Mouse (Mus musculus): ENCODE results near the gene Gga1. TPM values are rescaled to one million over a fixed set of nuclear protein-coding genes. Genes with fewer than 3 reads are reported as not detected.
"Not testable (repeated sequence)": the region's sequence is repeated elsewhere in the genome, so short reads cannot be mapped to it uniquely, and the experiment has no call there.

Gga1 gene
- polyA plus RNA-seq, 1 experiment from 2014 or later, result 54.0 TPM

DNA sequence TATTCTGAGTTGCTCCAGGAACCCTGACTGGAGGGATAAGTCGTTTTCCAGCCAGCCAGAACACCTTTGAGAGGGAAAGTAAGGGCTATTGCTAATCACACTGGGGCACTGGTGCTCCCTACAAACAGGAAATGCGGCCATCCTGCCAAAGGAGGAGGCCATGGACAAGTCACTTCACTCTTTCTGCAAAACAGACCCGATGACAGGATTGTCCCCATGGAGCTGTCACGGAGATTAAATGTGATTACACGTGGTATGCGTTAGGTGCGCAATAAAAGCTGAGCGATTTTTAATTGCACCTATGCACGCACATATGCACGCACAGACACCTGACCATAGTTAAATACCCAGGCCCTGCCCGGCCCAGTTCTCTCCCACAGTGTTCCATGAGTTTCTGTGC lies 36.2 kb upstream of the Gga1 start:
- Histone ChIP-seq H3K36me3 (ENCODE audit: inconsistent target) (no peaks in the 10 kb centered on the region), H3K4me3 (ENCODE audit: inconsistent target) (no peak overlapping the region), H3K27ac (no peak overlapping the region), H3K79me2 (ENCODE audit: inconsistent target) (no peaks in the 10 kb centered on the region)
- WGBS (ENCODE audit: missing documents), result 88% methylated on average over 11 of the region's 11 CpGs

DNA sequence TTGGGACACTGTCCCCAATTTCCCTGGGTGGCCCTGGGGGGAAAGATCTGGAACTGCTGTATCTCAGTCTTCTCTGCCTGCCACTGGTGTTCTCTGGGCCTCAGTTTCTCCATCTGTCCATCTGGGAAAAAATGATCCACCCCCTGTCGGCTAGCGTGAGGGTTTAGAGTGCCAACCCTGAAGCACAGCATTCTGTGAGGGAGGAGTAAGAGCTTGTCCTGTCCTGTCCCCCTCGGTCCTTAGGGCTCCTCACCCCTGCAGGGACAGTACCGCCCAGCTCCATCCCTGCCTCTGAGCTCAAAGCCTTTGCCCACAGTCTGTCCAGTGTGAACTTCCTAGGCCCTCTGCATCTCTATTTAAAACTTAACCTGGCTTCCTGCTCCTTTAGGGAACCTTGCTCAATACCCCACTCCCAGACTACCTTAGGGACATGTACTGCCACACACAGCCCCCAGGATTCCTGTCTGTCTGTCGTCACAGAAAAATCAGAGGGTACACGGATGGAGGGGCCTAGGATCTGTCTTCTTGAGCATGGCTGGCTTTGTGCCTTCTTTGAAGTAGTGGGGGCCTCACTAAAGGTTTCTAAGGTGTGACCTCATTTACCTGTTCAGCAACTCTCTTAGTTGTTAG lies 35.7 kb upstream of the Gga1 start:
- 92% methylated on average over 6 of the region's 6 CpGs for WGBS (ENCODE audit: missing documents)
- H3K27ac ChIP-seq, result no peak overlapping the region
- no peaks in the 10 kb centered on the region for H3K36me3 ChIP-seq (ENCODE audit: inconsistent target)
- H3K79me2 ChIP-seq (ENCODE audit: inconsistent target), result no peaks in the 10 kb centered on the region
- H3K4me3 ChIP-seq (ENCODE audit: inconsistent target), result no peak overlapping the region

DNA sequence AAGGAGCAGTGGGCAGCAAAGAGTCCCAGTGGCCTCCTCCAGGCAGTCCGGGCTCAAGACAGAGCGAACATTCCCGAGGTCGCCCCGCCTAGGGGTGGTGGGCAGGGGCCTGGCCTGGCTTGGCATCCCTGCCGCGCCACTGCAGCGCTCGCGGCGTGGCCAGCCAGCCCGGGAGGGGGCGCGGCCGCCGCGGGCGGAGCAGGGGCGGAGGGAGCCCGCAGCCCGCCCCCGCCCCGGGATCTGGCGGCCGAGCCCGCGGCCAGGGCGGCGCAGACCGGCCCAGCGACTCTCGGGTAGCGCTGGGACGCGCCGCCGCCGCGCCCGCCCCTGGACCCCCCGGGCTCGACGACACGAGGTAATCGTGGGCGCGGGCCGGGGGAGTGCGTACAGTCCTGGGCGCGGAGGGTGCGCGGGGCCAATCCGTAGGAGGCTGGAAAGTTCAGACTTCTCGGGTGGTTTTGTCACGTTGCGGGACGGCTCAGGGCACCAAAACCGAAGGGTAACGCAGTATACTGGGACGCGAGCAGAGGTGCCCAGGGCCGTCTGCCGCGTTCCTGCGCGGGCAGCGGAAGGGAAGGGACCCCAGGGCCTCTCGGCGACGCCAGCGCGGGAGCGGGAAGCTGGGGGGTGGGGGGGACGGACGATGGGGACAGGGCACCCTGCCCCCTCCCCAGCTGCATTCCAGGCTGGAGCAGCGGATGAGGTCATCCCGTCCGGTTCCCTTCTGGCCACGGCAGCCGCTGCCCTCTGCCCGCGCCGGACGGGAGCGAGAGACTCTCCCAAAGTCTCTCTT lies 34.4 kb upstream of the Gga1 start, which contains the start of gene Cdc42ep1:
Gene Cdc42ep1 (plus strand): TSS at position 254 of the 793 bp plus-strand sequence.
- WGBS (ENCODE audit: missing documents), result 2% methylated on average over 67 of the region's 86 CpGs
- Histone ChIP-seq H3K27ac (no peak within 1 kb of the TSS), H3K79me2 (ENCODE audit: inconsistent target) (no peaks in the 10 kb centered on the region), H3K4me3 (ENCODE audit: inconsistent target) (no peak within 1 kb of the TSS), H3K36me3 (ENCODE audit: inconsistent target) (no peaks in the 10 kb centered on the region)

DNA sequence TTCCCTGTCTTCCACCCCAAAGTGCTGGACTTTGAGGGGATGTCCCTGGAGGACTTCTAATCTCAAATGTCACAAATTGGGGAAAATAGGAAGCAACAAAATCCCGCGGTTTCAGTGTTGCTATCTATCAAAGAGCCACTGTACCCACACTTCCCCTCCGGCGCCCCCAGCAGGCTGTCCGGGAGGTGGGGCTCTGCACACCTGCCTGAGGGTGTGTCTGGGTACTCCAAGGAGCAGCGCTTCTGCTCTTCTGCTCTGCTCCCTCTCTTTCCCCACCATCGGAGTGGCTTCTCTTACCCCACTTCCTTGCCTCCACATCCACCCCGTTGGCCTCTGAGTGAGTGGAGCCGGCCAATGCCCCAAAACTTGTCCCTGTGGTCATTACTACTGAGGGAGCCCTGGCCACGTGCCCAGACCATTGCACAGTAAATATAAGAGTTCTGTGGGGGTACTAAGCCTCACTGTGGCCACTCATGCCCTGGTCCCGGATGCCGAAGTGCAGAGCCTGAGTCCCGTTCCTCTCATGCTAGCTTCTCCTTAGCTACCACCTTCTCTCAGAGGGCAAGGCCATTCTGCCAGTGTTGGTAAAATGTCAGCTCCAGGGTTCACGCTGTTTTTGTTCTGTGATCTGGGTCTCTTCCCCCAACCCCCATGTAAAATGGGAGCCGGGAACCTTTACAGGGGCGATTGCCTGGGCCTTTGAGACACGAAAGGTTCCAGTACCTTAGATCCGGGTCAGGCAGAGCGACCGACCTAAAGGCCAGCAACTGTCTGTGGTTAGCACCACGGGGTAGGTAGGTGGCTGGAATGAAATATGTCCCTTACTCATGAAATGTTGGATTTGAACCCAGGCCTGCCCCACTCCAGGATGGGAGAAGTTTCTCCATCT lies 33.2 kb upstream of the Gga1 start:
- no peak overlapping the region for H3K27ac ChIP-seq
- H3K36me3 ChIP-seq (ENCODE audit: inconsistent target), result no peaks in the 10 kb centered on the region
- H3K4me3 ChIP-seq (ENCODE audit: inconsistent target), result no peak overlapping the region
- WGBS (ENCODE audit: missing documents), result 32% methylated on average over 21 of the region's 21 CpGs
- H3K79me2 ChIP-seq (ENCODE audit: inconsistent target), result no peaks in the 10 kb centered on the region

DNA sequence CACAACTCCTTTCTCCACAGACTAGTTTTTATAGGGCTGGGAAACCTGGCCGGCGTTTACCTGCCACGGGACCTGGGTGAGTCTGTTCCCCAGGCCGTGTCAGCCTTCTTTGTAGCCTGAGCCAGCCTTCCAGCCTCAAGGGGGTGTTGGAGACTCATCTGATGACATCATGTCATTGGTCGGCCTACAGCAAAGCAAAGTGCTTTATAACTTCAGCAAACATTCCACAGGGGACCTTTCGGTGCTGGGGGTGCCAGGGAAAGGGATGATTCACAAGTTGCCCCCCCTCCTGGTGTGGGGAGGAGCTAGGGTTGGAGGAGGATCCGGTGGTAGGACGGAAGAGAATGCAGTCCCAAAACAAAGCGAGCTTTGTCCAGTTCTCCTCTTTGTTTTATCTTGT lies 32.2 kb upstream of the Gga1 start:
- no peaks in the 10 kb centered on the region for H3K79me2 ChIP-seq (ENCODE audit: inconsistent target)
- no peaks in the 10 kb centered on the region for H3K36me3 ChIP-seq (ENCODE audit: inconsistent target)
- 71% methylated on average over 8 of the region's 9 CpGs for WGBS (ENCODE audit: missing documents)
- no peak overlapping the region for H3K27ac ChIP-seq
- no peak overlapping the region for H3K4me3 ChIP-seq (ENCODE audit: inconsistent target)

DNA sequence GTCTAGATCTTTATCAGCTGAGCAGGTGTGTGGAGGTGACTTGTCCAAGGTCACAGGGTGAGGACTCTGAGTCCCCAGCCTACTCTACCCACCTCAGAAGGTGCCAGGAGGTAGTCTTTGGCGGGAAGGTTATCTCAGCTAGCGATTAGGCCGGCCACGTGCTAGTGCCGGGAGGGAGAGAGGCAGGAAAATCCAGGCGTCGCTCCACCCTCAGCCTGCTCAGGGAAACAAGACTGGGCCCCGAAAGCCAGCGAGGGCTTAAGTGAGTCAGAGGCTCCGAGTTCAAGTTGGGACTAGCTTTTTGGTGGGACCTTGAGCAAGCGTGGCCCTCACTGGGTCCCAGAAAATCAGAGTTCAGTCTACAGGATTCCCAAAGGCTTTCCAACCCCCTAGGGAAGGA lies 31.7 kb upstream of the Gga1 start:
- H3K4me3 ChIP-seq (ENCODE audit: inconsistent target), result no peak overlapping the region
- 93% methylated on average over 11 of the region's 11 CpGs for WGBS (ENCODE audit: missing documents)
- no peaks in the 10 kb centered on the region for H3K79me2 ChIP-seq (ENCODE audit: inconsistent target)
- H3K36me3 ChIP-seq (ENCODE audit: inconsistent target), result no peaks in the 10 kb centered on the region
- no peak overlapping the region for H3K27ac ChIP-seq

DNA sequence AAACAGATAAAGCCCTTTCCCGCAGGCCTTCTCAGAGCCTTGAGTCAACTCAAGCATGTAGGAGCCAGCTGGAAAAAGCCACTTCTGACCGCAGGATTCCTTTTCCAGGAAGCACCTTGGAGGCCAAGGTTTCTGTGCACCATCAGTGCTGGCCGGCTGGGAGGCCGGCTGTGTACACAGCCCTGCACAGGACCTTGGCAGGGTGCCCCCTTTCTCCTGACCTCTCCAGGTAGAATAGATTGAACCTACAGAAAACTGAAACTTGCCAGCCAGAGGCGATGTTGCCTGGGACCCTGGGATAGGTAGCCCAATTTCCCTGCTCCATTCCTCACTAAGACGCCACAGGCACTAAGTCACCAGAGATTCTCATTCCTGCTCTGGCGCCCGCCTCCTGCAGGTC lies 31.1 kb upstream of the Gga1 start:
- Histone ChIP-seq H3K4me3 (ENCODE audit: inconsistent target) (no peak overlapping the region), H3K27ac (no peak overlapping the region), H3K36me3 (ENCODE audit: inconsistent target) (no peaks in the 10 kb centered on the region), H3K79me2 (ENCODE audit: inconsistent target) (no peaks in the 10 kb centered on the region)
- 93% methylated on average over 8 of the region's 8 CpGs for WGBS (ENCODE audit: missing documents)

DNA sequence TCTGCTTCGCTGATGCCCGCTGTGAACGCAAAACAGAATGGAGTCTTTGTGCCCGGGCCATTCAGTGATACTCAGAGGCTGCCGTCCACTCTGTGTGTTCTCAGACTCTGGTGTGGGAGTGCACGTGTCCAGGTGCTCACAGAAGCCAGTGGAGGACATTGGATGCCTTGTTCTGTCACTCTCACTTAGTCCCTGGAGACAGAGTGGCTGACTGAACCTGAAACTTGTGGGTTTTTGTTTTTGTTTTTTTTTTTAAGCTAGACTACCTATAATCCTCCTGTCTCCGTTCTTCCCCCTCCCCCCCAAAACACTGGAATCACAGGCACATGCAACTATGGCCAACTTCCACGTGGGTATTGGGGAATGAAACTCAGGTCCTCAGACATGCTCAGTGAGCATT lies 30.6 kb upstream of the Gga1 start:
- no peaks in the 10 kb centered on the region for H3K36me3 ChIP-seq (ENCODE audit: inconsistent target)
- H3K79me2 ChIP-seq (ENCODE audit: inconsistent target), result no peaks in the 10 kb centered on the region
- WGBS (ENCODE audit: missing documents), result 86% methylated on average over 8 of the region's 8 CpGs
- no peak overlapping the region for H3K27ac ChIP-seq
- H3K4me3 ChIP-seq (ENCODE audit: inconsistent target), result no peak overlapping the region

DNA sequence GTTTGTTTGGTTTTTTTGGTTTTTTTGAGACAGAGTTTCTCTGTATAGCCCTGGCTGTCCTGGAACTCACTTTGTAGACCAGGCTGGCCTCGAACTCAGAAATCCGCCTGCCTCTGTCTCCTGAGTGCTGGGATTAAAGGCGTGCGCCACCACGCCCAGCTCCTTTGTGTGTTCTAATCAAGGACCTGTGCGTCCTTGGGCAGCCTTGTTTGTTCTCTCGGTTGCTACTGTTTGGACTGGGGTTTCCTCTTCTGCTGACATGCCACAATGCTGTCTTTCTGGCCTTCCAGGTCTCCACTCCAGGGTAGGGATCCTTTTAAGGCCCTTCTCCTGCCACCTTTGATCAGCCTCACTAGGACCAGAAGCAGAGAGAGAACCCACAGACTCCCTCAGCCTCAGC lies 30.2 kb upstream of the Gga1 start:
- not testable (repeated sequence) for H3K79me2 ChIP-seq (ENCODE audit: inconsistent target); H3K27ac ChIP-seq; H3K36me3 ChIP-seq (ENCODE audit: inconsistent target); H3K4me3 ChIP-seq (ENCODE audit: inconsistent target)
- WGBS (ENCODE audit: missing documents), result 88% methylated on average over 6 of the region's 7 CpGs

DNA sequence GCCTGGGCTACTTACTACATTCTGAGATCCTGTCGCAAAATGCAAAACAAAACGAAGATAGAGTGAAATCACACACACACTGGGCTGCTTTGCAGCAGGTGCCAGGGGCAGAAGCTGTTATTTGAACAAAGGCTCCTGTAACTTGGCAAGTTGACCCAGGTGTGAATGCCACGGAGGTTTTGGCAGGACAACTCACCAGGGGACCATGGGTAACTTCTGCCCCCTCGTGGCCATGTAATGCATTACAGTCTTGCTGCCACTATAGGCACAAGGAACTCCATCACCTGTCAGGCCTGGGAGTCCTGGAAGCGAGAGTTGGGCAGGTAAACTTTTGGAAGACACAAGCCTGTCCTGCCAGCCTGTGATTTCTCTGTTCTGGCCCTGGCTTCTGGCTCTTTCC lies 28.5 kb upstream of the Gga1 start:
- Histone ChIP-seq H3K79me2 (ENCODE audit: inconsistent target) (no peaks in the 10 kb centered on the region), H3K4me3 (ENCODE audit: inconsistent target) (no peak overlapping the region)
- 29% methylated on average over 5 of the region's 5 CpGs for WGBS (ENCODE audit: missing documents)

DNA sequence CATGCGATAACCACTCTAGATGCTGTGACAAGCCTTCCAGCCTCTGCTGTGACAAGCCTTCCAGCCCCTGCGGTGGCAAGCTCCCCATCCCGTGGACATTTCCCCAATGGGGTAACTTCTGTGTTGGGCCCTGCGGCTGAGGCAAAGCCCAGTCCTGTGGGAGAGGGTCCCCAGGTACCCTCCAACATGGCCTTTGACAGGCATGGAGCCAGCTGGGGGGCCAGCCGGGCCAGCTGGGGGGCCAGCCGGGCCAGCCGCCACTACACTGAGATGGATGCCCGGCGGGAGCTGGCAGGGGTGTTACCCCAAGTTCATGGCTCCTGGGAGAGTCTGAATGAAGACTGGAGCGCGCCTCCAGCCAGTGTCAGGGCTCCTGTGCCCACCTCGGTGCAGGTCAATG lies 27.5 kb upstream of the Gga1 start:
- WGBS (ENCODE audit: missing documents), result 88% methylated on average over 7 of the region's 12 CpGs
- Histone ChIP-seq H3K36me3 (ENCODE audit: inconsistent target) (no peaks in the 10 kb centered on the region), H3K79me2 (ENCODE audit: inconsistent target) (no peaks in the 10 kb centered on the region), H3K27ac (no peak overlapping the region), H3K4me3 (ENCODE audit: inconsistent target) (no peak overlapping the region)

More for the DNA sequence above, 28.5 kb upstream of the Gga1 start:
- Histone ChIP-seq H3K27ac (no peak overlapping the region), H3K36me3 (ENCODE audit: inconsistent target) (no peaks in the 10 kb centered on the region)

DNA sequence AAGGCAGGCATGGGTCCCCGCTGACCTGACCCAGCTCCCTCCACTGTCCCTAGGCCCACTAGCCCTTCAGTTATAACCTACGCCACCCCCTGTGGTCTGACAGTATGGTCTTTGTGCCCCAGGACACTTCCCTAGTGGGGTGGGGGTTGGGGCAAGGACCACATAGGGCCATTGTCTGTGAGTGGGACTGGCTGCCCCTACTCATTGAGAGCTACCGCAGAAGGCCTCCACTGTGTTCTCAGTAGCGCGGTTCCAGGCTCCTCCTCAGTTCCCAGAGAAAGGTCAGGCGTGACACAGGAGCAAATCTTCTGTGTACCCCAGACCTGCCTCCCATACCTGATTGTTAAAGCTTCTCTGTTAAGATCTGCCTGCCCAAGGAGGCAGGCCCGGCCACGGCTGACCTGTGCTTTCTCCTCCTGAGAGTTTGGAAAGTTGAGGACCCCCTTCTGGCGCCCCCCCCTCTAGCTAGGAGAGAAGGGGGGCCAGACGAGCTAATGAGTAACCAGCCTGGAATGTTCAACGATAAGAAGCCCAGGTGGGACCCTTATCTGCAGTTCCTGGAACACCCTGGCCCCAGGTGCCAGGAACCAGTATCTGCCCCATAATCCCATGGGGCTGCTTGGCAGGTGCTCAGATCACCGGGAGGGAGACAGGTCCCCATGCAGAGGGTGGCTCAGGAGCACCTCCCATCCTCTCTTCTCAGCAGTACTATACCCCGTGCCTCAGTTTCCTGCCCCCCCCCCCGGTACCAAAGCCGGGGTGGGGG lies 26.7 kb upstream of the Gga1 start:
- no peaks in the 10 kb centered on the region for H3K36me3 ChIP-seq (ENCODE audit: inconsistent target)
- WGBS (ENCODE audit: missing documents), result 80% methylated on average over 14 of the region's 15 CpGs
- H3K79me2 ChIP-seq (ENCODE audit: inconsistent target), result no peaks in the 10 kb centered on the region
- H3K27ac ChIP-seq, result no peak overlapping the region
- no peak overlapping the region for H3K4me3 ChIP-seq (ENCODE audit: inconsistent target)

DNA sequence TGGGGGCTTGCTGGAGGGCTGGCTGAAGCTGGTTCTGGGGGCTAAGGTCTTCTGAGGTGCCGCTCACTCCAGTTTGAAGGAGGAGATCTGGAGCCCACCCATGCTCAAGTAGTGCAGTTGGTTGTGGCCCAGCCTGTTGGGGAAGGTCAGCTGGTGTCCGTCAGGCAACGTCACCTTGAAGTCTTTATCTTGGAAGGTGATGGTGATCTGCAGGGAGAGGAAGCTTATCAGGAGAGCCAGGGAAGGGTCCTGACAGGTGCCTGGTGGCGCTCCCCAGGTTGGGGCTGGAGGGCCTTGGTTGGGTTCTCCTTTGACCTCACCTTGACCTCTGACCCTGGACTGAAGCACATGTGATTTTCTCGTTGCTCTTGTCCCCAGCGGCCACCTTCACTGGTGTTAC lies 26.0 kb upstream of the Gga1 start:
- Histone ChIP-seq H3K27ac (no peak overlapping the region), H3K4me3 (ENCODE audit: inconsistent target) (no peak overlapping the region), H3K36me3 (ENCODE audit: inconsistent target) (no peaks in the 10 kb centered on the region), H3K79me2 (ENCODE audit: inconsistent target) (no peaks in the 10 kb centered on the region)
- 78% methylated on average over 6 of the region's 6 CpGs for WGBS (ENCODE audit: missing documents)

DNA sequence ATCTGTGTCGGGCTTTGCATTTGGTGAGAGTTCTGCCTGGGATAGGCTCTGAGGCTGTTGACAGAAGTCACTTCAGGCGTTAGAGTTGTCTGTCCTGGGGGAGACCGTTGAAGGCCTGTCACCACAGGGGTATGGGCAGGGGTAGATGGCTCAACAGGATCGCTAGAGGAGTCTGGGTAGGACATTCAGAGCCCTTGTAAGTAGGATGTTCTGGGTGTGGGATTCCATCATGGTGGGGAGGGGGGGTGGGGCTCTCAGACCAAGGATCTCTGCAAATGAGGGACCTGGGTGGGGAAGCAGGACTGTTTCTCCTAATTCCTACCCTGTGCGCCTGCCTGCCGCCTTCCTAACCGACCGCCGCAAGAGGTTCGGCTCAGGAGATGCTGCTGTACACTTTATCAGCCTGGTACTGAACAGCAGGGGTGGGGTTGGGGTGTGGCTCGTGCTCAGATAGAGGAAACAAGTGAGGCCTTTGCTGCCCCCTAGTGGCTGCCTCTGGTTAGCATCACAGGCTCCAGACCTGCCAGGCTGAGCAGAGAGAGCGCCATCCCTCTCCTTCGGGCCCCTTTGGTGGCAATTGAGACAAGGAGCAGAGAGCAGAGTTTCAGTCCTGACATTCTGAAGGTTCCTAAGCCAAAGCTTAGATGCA lies 25.4 kb upstream of the Gga1 start:
- Histone ChIP-seq H3K79me2 (ENCODE audit: inconsistent target) (no peaks in the 10 kb centered on the region), H3K4me3 (ENCODE audit: inconsistent target) (no peak overlapping the region), H3K27ac (no peak overlapping the region), H3K36me3 (ENCODE audit: inconsistent target) (no peaks in the 10 kb centered on the region)
- WGBS (ENCODE audit: missing documents), result 19% methylated on average over 13 of the region's 13 CpGs

Measured in macrophage (primary cell).